Mouse (Mus musculus) midbrain, embryonic 10.5 days (tissue): Measurements from ENCODE around the gene Nav3. TPM values are rescaled to one million over a fixed set of nuclear protein-coding genes. Genes with fewer than 3 reads are reported as not detected.

Source experiments
- DNase-seq: peaks from one replicate; pipeline ENCODE4 v3.0.0-alpha.2; 2017; ENCODE audit warnings: low spot score
- H3K27ac ChIP-seq: fragments of 300-500 bp; sonication (generic); replicated peaks from 2 replicates; pipeline ENCODE4 v1.5.1; 2016; ENCODE audit warnings: mild to moderate bottlenecking
- H3K27me3 ChIP-seq: fragments of 300-500 bp; sonication (generic); 2 replicates; pipeline ENCODE4 v1.6.1; 2016; ENCODE audit warnings: low read depth, mild to moderate bottlenecking; ENCODE audit not compliant: poor library complexity, severe bottlenecking
- H3K36me3 ChIP-seq: fragments of 300-500 bp; sonication (generic); 2 replicates; pipeline ENCODE4 v1.6.1; 2016; ENCODE audit warnings: mild to moderate bottlenecking, moderate library complexity
- H3K4me1 ChIP-seq: fragments of 300-500 bp; sonication (generic); 2 replicates; pipeline ENCODE4 v1.6.1; 2016
- H3K4me3 ChIP-seq: fragments of 300-500 bp; sonication (generic); 2 replicates; pipeline ENCODE4 v1.5.1; 2016; ENCODE audit warnings: mild to moderate bottlenecking, moderate library complexity
- H3K9me3 ChIP-seq: fragments of 300-500 bp; sonication (generic); replicated peaks from 2 replicates; pipeline ENCODE4 v1.6.1; 2016; ENCODE audit warnings: mild to moderate bottlenecking
- WGBS: fragments of 180-500 bp; shearing (Covaris S2); methylation state at CpG from one replicate; pipeline ENCODE4 v1.1.7; 2016; 5-methylcytosine and 5-hydroxymethylcytosine counted together
- polyA plus RNA-seq: library from polyadenylated mRNA; unstranded; fragments of >200 nt; fragmentation: Nextera tagmentation; extraction: Ambion mirVana; gene quantifications from 2 replicates; pipeline ENCODE4 v1.2.1, GENCODE M21; 2016

Nav3 gene
- polyA plus RNA-seq, 1 experiment from 2014 or later, result 3.4 TPM

DNA sequence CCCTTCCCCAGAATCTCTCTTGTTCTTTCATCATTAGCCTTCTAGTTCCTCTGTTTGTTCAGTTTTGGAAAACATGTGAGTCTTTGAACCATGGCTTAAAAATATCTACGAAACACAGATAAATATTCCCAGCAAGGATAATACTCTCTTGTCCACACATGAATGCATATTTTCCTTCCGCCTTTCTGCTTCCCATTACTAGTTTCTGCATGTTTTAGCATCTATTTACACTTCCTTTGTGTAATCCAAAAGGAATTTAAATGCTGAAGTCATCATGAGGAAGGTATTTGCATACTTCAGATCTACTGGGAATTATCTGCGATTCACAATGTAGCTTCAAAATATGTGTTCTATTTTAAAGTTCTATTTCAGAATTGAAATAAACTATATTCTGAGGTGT lies 215.3 kb downstream of the Nav3 start:
- H3K27ac ChIP-seq, result no peak overlapping the region
- H3K36me3 ChIP-seq, result no peaks in the 10 kb centered on the region
- peaks cover 8% of the 10 kb centered on the region for H3K4me1 ChIP-seq
- no peak overlapping the region for H3K4me3 ChIP-seq
- H3K9me3 ChIP-seq, result no peaks in the 10 kb centered on the region
- DNase-seq, result no peak
- WGBS, result 87% methylated on average over 3 of the region's 3 CpGs
- H3K27me3 ChIP-seq, result no peaks in the 10 kb centered on the region

DNA sequence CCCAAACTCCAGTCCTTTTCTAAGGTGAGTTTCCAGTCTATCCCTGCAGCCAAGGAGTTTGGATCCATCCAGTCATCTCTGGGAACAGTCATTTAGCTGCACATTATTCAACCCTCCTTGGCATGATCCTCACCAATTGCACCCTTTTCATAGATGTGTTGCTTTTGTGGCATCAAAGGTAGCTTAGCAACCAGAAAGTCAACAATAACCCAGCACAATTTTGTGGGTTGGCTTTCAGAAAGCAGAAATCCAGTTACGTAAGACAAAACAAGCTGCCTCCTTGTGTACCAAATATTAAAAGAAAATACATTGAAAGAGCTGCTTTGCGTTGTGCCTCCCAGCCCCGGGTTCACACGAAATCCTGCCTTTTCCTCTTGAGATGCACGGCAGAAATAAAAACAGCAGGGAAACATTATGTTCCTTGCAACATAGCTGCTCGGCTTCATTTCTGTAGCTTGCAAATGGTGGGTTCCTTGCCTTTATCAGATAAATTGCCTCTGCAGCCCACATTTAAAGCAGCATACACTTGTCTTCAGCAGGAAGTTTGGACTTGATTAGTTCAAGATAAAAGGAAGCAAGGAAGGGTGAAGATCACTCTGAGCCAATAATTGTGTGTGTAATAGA lies 222.6 kb downstream of the Nav3 start:
- 85% methylated on average over 6 of the region's 6 CpGs for WGBS
- Histone ChIP-seq H3K27ac (no peak overlapping the region), H3K36me3 (no peaks in the 10 kb centered on the region), H3K9me3 (no peaks in the 10 kb centered on the region), H3K27me3 (no peaks in the 10 kb centered on the region), H3K4me1 (no peaks in the 10 kb centered on the region), H3K4me3 (no peak overlapping the region)
- no peak for DNase-seq

DNA sequence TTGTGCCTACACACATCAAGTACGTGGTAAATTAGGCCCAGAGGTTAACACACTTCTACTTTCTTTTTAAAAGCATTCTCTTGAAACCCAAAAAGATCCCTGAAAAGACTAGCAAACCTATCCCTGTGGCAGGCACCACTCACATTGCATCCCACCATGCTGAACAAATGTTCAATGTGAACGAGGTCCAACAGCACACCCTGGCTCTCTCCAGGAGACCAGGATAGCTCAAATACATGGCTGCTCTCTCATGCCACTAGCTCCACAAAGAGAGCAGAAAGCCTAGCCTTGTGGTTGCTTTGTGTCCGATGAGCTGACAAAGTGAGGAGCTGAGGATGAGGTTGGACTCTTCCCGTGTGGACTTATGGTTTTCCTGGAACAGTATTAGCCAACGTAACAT lies 249.6 kb downstream of the Nav3 start:
- no peaks in the 10 kb centered on the region for H3K36me3 ChIP-seq
- no peaks in the 10 kb centered on the region for H3K4me1 ChIP-seq
- WGBS, result 90% methylated on average over 5 of the region's 5 CpGs
- no peaks in the 10 kb centered on the region for H3K27me3 ChIP-seq
- H3K4me3 ChIP-seq, result no peak overlapping the region
- no peaks in the 10 kb centered on the region for H3K9me3 ChIP-seq
- no peak overlapping the region for H3K27ac ChIP-seq
- DNase-seq, result no peak

DNA sequence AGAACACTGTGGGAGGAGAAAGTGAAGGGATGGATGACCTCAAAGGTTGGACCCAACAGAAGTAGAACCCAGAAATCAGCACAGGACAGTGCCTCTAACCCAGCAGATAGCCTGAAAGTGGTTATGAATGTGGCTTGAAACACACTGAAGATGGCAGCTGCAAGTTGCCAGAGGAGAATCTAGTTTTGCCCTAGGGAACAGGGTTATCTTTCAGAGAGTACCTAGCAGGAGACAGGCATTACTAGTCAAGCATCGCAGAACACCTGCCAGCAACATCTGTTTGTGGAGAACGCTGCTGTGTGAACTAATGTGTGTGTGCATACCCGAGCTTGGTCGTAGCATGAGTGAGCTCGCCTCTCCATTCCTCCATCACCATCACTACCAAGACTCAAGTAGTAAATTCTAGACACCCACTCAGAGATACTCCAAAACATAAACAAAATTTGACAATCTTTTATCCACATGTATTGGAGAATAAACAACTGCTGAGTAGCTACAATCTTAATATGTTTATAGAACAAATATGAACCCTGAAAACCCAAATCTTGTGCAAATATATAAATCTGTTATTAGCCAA lies 251.8 kb downstream of the Nav3 start:
- WGBS, result 90% methylated on average over 5 of the region's 5 CpGs
- no peaks in the 10 kb centered on the region for H3K9me3 ChIP-seq

DNA sequence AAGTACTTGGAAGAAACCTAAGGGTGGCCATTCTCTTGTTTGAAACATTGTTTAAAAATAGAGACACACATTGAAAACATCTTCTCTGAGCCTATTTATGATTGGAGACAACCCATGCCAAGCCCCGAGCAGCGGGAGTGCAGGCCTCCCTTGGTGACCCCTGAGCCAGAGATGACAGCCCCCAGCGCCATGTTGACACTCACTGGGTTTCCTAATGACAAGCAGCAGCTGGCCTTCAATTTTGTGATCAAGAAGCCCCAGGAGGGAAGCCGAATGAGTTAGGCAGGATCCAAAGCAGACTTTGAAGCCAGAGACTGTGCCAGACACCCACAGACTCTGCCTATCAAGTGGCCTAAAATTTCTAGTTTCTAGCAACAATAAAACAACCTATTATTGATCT lies 263.1 kb downstream of the Nav3 start:
- no peak for DNase-seq

More for the DNA sequence above, 251.8 kb downstream of the Nav3 start:
- Histone ChIP-seq H3K36me3 (no peaks in the 10 kb centered on the region), H3K4me1 (no peaks in the 10 kb centered on the region), H3K27me3 (no peaks in the 10 kb centered on the region), H3K4me3 (no peak overlapping the region), H3K27ac (no peak overlapping the region)
- DNase-seq, result no peak

DNA sequence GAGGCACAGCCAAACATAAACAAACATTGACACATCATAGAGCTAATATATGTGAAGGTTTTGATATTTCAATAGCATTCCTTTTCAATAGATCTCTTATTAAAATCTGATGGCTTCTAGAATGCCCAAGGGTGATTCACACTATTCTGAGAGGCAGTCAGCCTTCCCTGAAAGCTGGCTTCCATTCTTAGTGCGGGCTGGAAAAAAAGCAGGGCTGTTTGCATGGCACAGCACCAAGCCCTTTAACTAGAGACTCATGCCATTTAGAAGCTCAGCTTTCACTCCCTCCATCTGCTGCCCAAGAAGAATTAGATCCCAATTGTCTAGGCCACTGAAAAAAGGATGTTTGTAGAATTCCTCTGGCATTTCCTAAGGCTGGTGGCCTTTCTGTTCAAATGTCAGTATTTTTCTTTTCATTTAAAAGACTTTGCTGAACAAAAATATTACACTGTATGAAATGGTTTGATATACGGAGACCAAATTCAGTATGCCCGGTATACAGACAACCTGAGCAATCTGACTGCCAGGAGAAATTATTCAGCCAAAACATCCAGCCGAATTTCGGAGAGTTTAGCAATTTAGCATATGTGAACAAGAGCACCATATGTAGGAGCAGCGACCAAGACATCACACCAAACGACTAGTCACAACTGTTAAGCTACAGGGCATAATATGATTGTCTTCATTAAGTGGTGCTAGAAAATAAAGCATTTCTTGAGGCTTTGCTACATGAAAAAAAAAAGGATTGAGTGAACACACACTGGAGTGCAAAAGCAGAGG lies 263.8 kb downstream of the Nav3 start:
- no peak overlapping the region for H3K27ac ChIP-seq
- H3K4me1 ChIP-seq, result 0 out of 2 replicates have a peak, but pooled peaks cover 3% of the 10 kb centered on the region

More for the DNA sequence above, 263.1 kb downstream of the Nav3 start:
- Histone ChIP-seq H3K36me3 (no peaks in the 10 kb centered on the region), H3K4me1 (0 out of 2 replicates have a peak, but pooled peaks cover 3% of the 10 kb centered on the region), H3K27me3 (no peaks in the 10 kb centered on the region), H3K4me3 (no peak overlapping the region), H3K27ac (no peak overlapping the region), H3K9me3 (no peaks in the 10 kb centered on the region)
- 47% methylated on average over 4 of the region's 4 CpGs for WGBS

DNA sequence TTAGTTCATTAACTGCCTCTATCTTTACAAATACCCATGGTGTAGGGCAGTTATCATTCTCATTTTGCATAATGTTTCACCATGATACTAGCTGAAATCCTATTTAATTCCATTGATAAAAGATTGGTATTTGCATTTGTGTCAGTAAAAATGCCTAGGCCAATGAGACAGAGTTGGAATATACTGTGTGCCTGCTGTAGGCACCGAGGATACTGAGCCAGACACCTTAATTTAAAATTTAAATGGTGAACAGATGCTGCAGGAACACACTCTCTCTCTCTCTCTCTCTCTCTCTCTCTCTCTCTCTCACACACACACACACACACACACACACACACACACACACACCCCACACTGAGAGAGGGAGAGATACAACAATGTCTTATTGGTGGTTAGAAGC lies 269.8 kb downstream of the Nav3 start:
- no peak overlapping the region for H3K4me3 ChIP-seq
- DNase-seq, result no peak
- H3K27me3 ChIP-seq, result no peaks in the 10 kb centered on the region
- H3K36me3 ChIP-seq, result no peaks in the 10 kb centered on the region
- no peak overlapping the region for H3K27ac ChIP-seq
- no peaks in the 10 kb centered on the region for H3K4me1 ChIP-seq
- WGBS, result 64% methylated on average over 1 of the region's 1 CpGs
- no peaks in the 10 kb centered on the region for H3K9me3 ChIP-seq

More for the DNA sequence above, 263.8 kb downstream of the Nav3 start:
- no peak overlapping the region for H3K4me3 ChIP-seq
- H3K36me3 ChIP-seq, result no peaks in the 10 kb centered on the region
- no peak for DNase-seq
- H3K27me3 ChIP-seq, result no peaks in the 10 kb centered on the region
- WGBS, result 77% methylated on average over 7 of the region's 7 CpGs
- H3K9me3 ChIP-seq, result no peaks in the 10 kb centered on the region

DNA sequence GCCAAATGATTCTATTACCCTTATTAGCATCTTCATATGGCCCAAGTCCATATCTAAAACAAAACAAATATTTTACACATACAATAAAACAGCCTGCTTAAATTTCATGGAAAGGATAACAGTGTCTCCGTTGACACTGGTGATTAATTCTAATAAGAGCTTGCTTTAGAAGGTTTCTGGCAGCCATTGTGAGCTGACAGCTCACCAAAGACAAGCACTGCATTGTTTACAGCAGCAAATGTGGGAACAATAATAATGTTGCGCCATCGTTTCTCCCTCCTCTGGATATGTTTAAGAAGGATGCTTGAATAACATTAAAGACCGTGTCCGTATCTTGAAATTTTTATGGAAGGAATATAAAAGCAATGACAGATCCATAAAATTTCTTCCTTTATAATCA lies 280.1 kb downstream of the Nav3 start:
- DNase-seq, result no peak
- H3K4me3 ChIP-seq, result no peak overlapping the region
- no peaks in the 10 kb centered on the region for H3K36me3 ChIP-seq
- H3K27ac ChIP-seq, result no peak overlapping the region
- no peaks in the 10 kb centered on the region for H3K27me3 ChIP-seq
- WGBS, result 93% methylated on average over 5 of the region's 5 CpGs
- no peaks in the 10 kb centered on the region for H3K9me3 ChIP-seq
- H3K4me1 ChIP-seq, result no peaks in the 10 kb centered on the region

DNA sequence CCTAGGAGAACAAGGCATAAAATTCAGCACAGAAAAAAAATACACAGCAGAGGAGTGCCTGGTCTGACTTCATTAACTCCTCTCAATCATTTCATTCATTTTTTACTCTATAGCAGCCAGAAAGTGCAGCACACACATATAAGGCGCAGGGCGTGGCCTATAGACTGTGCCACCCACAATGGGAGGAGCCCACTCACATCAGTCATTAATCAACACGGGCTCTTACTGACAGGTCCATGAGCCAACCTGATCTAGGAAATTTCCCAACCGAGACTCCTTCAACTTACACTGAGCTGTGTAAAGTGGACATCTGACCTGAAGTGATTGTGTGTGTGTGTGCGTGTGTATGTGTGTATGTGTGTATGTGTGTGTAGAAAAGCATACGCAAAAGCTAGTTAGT lies 286.6 kb downstream of the Nav3 start:
- Histone ChIP-seq H3K27ac (no peak overlapping the region), H3K36me3 (no peaks in the 10 kb centered on the region), H3K4me3 (no peak overlapping the region), H3K4me1 (no peaks in the 10 kb centered on the region), H3K9me3 (no peaks in the 10 kb centered on the region), H3K27me3 (no peaks in the 10 kb centered on the region)
- no peak for DNase-seq
- WGBS, result 87% methylated on average over 6 of the region's 6 CpGs

DNA sequence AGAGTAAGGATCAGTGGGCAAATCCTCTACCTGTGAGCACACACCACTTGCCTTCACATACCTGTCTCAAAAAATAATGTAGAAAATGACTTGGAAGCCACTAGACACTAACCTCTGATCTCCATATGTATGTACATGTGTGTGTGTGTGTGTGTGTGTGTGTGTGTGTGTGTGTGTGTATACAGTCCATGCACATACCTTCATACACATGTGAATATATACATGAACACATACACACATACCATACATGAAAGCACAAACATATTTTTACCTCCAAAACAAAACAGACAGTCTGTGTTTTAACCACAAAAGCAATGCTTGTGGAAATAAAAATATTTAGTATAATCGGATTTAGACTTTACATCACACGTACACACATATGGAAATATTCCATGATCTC lies 287.1 kb downstream of the Nav3 start:
- no peak for DNase-seq
- Histone ChIP-seq H3K9me3 (no peaks in the 10 kb centered on the region), H3K4me1 (no peaks in the 10 kb centered on the region), H3K27ac (no peak overlapping the region), H3K27me3 (no peaks in the 10 kb centered on the region), H3K4me3 (no peak overlapping the region), H3K36me3 (no peaks in the 10 kb centered on the region)
- 96% methylated on average over 2 of the region's 2 CpGs for WGBS

DNA sequence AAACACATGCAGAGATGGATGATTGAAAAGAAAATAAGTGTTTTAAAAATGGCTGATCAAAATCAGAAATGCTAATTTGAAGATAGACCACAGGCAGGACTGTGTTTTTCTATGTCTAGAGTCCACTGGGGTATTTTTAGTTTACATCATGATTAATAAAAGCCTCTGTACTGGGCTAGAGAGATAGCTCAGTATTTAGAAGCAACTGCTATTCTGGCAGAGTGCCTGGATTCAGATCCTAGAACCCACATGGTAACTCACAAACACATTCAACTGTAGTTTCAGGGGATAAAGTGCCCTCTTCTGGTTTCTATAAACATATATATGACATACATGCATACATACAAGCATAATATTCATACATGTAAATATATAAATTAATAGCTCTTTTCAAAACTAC lies 293.4 kb downstream of the Nav3 start:
- Histone ChIP-seq H3K4me3 (no peak overlapping the region), H3K27ac (no peak overlapping the region), H3K36me3 (no peaks in the 10 kb centered on the region), H3K27me3 (no peaks in the 10 kb centered on the region), H3K4me1 (no peaks in the 10 kb centered on the region), H3K9me3 (no peaks in the 10 kb centered on the region)
- no peak for DNase-seq

DNA sequence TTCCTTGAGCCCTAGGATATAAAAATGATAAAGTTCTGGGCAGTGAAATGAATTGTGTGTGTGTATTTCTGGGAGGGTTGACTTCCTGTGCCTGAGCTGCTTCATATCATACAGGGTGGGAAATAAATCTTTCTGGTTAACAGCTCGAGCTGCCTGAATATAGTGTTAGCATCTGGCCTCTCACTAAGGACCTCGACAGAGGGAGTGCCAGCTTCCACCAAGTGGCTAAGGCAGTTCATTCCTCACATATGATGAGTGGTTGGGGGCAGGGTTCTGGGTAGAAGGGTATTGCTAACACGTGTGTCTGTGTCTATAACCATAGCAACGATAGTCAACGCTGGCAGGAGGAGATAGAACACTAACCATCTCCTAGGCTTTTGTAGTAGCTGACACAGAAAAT lies 295.1 kb downstream of the Nav3 start:
- Histone ChIP-seq H3K9me3 (no peaks in the 10 kb centered on the region), H3K27ac (no peak overlapping the region), H3K4me1 (no peaks in the 10 kb centered on the region), H3K27me3 (no peaks in the 10 kb centered on the region), H3K36me3 (no peaks in the 10 kb centered on the region), H3K4me3 (no peak overlapping the region)
- WGBS, result 85% methylated on average over 5 of the region's 5 CpGs
- no peak for DNase-seq

DNA sequence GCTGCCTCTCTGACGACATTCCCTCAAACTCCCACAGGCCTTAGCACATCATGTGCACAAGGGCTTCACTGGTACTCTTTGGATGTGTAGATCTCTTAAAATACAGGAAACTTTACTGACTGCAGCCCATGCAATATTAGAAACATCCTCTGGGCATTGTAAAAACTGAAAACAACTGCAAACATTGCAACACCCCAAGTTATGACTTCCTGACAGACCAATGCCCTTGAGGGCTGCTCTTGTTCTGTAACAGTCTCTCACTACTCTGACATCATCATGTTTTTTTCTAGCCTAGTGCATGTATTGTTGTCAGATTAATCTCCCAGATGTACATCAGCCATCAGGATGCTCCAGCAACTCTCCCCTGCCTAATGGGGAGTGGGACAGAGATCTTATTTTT lies 296.5 kb downstream of the Nav3 start:
- 62% methylated on average over 1 of the region's 1 CpGs for WGBS

More for the DNA sequence above, 296.5 kb downstream of the Nav3 start:
- Histone ChIP-seq H3K27me3 (no peaks in the 10 kb centered on the region), H3K4me1 (no peaks in the 10 kb centered on the region), H3K27ac (no peak overlapping the region), H3K36me3 (no peaks in the 10 kb centered on the region), H3K9me3 (no peaks in the 10 kb centered on the region), H3K4me3 (no peak overlapping the region)
- no peak for DNase-seq
